Mouse (Mus musculus) limb, embryonic 13.5 days (tissue): Measurements from ENCODE around the gene Mfsd11. TPM values are rescaled to one million over a fixed set of nuclear protein-coding genes. Genes with fewer than 3 reads are reported as not detected.
"Not testable (repeated sequence)": the region's sequence is repeated elsewhere in the genome, so short reads cannot be mapped to it uniquely, and the experiment has no call there.

Experiments used
- ATAC-seq: fragments of 200-750 bp; cut with Nextera tagmentation; 2 replicates; pipeline ENCODE4 v1.8.0; 2017; ENCODE audit warnings: low read depth, moderate number of reproducible peaks, moderate TSS enrichment; ENCODE audit not compliant: low FRiP score
- H3K27ac ChIP-seq: fragments of 300-500 bp; sonication (generic); 2 replicates; pipeline ENCODE4 v1.5.1; 2015; ENCODE audit warnings: inconsistent platforms, mild to moderate bottlenecking, moderate library complexity
- H3K27me3 ChIP-seq: fragments of 300-500 bp; sonication (generic); 2 replicates; pipeline ENCODE4 v1.6.1; 2015; ENCODE audit warnings: mild to moderate bottlenecking, inconsistent platforms
- H3K36me3 ChIP-seq: fragments of 300-500 bp; sonication (generic); 2 replicates; pipeline ENCODE4 v1.6.1; 2015; ENCODE audit warnings: inconsistent platforms, mild to moderate bottlenecking, moderate library complexity
- H3K4me1 ChIP-seq: fragments of 300-500 bp; sonication (generic); 2 replicates; pipeline ENCODE4 v1.6.1; 2015; ENCODE audit warnings: inconsistent platforms
- H3K4me2 ChIP-seq: fragments of 300-500 bp; sonication (generic); replicated peaks from 2 replicates; pipeline ENCODE4 v1.6.1; 2015; ENCODE audit warnings: inconsistent platforms, mild to moderate bottlenecking, moderate library complexity
- H3K4me3 ChIP-seq: fragments of 300-500 bp; sonication (generic); 2 replicates; pipeline ENCODE4 v1.5.1; 2015; ENCODE audit warnings: moderate library complexity, mild to moderate bottlenecking, inconsistent platforms
- H3K9ac ChIP-seq: fragments of 300-500 bp; sonication (generic); 2 replicates; pipeline ENCODE4 v1.6.1; 2015; ENCODE audit warnings: mild to moderate bottlenecking, inconsistent platforms
- H3K9me3 ChIP-seq: fragments of 300-500 bp; sonication (generic); 2 replicates; pipeline ENCODE4 v1.6.1; 2016; ENCODE audit warnings: inconsistent platforms
- WGBS: fragments of 180-500 bp; shearing (Covaris S2); methylation state at CpG from one replicate; pipeline ENCODE4 v1.1.7; 2015; 5-methylcytosine and 5-hydroxymethylcytosine counted together
- polyA plus RNA-seq: library from polyadenylated mRNA; unstranded; fragments of >200 nt; fragmentation: Nextera tagmentation; extraction: Ambion mirVana; gene quantifications from 2 replicates; pipeline ENCODE4 v1.2.1, GENCODE M21; 2015

Mfsd11 gene
- polyA plus RNA-seq, 1 experiment from 2014 or later: 44.3 TPM

DNA sequence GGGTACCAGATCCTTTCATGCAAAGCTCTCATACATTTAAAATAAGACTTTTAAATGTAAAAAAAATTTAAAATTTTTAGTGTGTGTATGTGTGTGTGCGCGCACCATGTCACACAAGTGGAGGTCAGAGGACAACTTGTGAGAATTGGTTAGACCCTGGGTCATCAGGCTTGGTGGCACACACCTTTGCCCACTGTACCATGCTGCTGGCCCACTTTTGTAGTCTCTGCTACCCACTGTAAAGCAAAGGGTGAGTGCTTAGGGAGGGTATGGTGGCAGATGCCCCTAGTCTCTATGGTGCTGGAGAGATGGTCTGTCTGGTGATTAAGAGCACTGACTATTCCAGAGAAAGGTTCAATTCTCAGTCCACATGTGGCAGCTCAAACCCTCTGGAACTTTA lies 29.0 kb upstream of the Mfsd11 start:
- Histone ChIP-seq H3K27me3 (no peaks in the 10 kb centered on the region), H3K4me1 (peaks cover 40% of the 10 kb centered on the region), H3K36me3 (no peaks in the 10 kb centered on the region), H3K9me3 (no peaks in the 10 kb centered on the region), H3K9ac (no peak overlapping the region), H3K27ac (no peak overlapping the region), H3K4me2 (no peak overlapping the region), H3K4me3 (no peak overlapping the region)
- ATAC-seq: no peak
- 93% methylated on average over 2 of the region's 2 CpGs for WGBS

DNA sequence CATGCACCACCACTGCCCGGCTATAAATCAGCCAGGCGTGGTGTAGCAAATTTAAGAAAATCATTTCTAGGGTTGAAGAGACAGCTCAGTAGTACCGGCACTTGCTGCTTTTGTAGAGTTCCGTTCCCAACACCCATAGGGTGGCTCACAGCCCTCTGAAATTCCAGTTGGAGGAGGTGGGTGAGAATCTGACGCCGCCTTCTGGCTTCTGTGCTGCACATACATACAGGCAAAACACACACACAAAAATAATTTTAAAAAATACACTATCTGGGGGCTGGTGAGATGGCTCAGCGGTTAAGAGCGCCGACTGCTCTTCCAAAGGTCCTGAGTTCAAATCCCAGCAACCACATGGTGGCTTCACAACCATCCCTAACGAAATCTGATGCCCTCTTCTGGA lies 28.4 kb upstream of the Mfsd11 start:
- not testable (repeated sequence) for H3K4me2 ChIP-seq, H3K27ac ChIP-seq, H3K27me3 ChIP-seq, H3K9me3 ChIP-seq, ATAC-seq, H3K4me3 ChIP-seq, H3K36me3 ChIP-seq, H3K9ac ChIP-seq
- peaks cover 39% of the 10 kb centered on the region for H3K4me1 ChIP-seq
- 96% methylated on average over 10 of the region's 10 CpGs for WGBS

DNA sequence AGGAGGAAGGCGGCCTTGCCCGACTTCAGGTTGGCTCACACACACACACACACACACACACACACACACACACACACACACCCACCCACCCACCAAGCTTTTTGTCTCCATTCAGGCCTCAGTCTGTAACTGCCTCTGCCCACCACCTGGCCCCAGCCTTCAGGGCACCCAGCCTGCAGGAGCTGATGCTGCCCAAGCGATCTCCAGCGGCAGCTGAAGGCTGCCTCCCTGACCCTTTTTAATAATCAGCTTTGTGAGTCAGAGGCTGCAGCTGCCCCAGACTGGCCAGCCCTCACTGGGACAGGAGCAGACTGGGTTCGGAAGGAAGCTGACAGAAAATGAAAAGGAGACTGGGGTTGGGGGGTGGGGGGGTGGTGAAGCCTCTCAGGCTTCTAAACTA lies 27.0 kb upstream of the Mfsd11 start:
- Histone ChIP-seq H3K4me2 (no peak overlapping the region), H3K36me3 (no peaks in the 10 kb centered on the region; the same call in 1 of the 2 replicates), H3K9ac (peak overlapping the region; percentile 31; the same call in 1 of the 2 replicates), H3K4me3 (no peak overlapping the region), H3K27me3 (no peaks in the 10 kb centered on the region), H3K27ac (no peak overlapping the region), H3K9me3 (no peaks in the 10 kb centered on the region), H3K4me1 (peaks cover 37% of the 10 kb centered on the region)
- 47% methylated on average over 5 of the region's 5 CpGs for WGBS
- ATAC-seq: no peak

DNA sequence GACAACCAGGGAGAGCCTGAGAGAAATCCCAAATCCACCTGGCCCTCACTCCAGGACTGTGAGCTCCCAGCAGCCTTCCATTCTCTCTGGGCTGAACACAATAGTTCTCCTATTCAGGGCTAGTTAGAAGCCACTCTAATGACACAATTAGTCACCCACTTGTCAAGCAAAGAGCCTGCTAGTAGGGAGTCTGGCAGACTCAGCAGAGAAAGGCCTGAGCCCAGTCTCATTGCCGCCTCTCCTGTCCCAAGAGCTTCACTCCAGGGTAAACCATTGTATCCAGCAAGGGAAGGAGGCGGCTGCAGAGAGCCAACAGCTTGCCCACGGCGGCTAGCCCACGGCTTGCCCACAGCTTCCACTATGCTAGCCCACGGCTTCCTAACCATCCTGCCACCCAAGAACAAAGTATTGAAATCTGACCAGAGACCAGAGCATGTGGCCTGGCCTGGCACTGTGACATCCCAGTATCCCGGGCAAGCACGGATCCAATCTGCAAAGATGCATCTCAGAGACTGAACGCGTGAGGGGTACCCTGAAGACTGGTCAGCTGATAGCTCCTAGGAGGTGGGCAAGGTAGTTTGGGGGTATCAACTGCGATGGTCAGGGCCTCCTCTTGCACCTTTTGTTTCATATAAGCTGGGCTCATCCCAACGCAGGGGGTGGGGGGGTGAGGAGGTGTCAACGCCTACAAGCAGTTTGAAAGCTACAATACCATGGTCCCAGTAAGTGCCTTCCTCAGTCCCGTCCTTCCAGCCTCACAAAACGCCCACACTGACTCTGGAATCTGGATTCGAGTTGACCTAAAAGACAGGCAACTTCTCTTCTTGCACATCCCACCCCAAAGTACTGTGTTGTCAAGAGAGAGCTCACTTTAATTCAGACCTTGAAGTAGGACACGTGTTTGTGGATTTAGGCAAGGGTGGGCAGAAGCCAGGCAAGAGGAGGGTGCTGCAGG lies 25.4 kb upstream of the Mfsd11 start:
- H3K4me3 ChIP-seq: peak overlapping the region; percentile 62
- peak overlapping the region; percentile 80 for H3K9ac ChIP-seq
- peaks cover 9% of the 10 kb centered on the region for H3K36me3 ChIP-seq
- H3K27ac ChIP-seq: no peak overlapping the region; the same call in 1 of the 2 replicates
- peak overlapping the region; percentile 73 for H3K4me2 ChIP-seq
- no peaks in the 10 kb centered on the region for H3K9me3 ChIP-seq
- 43% methylated on average over 17 of the region's 17 CpGs for WGBS
- no peaks in the 10 kb centered on the region for H3K27me3 ChIP-seq
- no peak for ATAC-seq
- peaks cover 37% of the 10 kb centered on the region for H3K4me1 ChIP-seq

DNA sequence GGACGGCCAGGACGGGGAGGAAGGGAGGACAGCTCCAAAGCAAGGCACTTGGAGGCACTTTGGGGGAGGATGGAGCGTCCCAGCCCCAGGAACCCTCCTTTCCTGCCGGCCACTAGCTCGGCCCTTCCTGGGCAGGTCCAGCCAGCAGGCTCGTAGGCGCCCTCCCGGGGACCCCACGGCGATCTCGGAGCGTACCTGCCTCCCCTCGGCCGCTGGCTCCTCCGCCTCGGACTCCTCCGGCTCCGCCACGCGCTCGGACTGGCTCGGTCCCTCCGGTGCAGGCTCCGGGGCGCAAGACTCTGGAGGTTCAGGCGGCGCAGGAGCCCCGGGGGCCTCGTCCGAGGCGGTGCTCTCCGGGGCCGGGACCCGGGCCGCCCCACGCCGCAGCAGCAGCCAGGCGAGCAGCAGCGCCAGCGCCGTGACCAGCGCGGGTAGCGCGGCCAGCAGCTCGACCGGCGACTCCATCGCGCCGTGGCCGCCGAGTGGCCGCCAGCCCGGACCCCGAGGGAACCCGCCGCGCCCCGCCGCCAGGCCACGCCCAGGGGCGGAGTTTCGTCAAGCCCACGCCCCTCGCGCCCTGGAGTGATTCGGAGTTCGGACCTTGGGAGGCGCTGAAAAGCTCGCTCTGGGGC lies 24.6 kb upstream of the Mfsd11 start, which contains the start of gene Mxra7:
TSS of gene Mxra7 (minus strand) at position 513 of the 632 bp plus-strand sequence.
- under 1% methylated on average over 66 of the region's 71 CpGs for WGBS
- H3K4me1 ChIP-seq: peaks cover 42% of the 10 kb centered on the region
- peak; percentile 58; the same call in 1 of the 2 replicates for ATAC-seq

DNA sequence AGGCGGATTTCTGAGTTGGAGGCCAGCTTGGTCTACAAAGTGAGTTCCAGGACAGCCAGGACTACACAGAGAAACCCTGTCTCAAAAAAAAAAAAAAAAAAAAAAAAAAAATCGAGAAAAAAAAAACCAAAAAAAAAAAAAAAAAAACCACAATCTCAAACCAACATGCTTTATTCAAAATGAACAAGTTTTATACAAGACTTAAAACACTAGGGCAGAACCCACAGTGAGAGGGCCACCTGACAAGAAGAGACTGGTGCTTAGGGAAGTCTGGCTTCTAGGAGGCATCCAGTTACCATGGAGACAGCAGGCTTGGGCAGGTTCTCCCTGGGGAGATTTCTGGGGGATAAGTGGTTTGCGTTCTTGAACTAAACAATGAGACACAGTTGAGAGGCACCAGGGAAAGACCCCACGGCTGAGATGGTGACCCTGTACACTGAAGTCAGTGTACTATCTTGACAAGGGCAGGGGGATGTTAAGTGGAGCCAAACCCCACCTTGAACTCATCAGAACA lies 20.0 kb upstream of the Mfsd11 start:
- H3K4me2 ChIP-seq: no peak overlapping the region
- ATAC-seq: no peak
- H3K36me3 ChIP-seq: peaks cover 58% of the 10 kb centered on the region
- no peak overlapping the region for H3K9ac ChIP-seq
- H3K27ac ChIP-seq: no peak overlapping the region
- H3K4me3 ChIP-seq: no peak overlapping the region
- 37% methylated on average over 4 of the region's 4 CpGs for WGBS
- no peaks in the 10 kb centered on the region for H3K27me3 ChIP-seq
- peaks cover 27% of the 10 kb centered on the region for H3K4me1 ChIP-seq
- no peaks in the 10 kb centered on the region for H3K9me3 ChIP-seq

More for the DNA sequence above, 24.6 kb upstream of the Mfsd11 start, which contains the start of gene Mxra7:
- H3K27me3 ChIP-seq: no peaks in the 10 kb centered on the region
- H3K36me3 ChIP-seq: peaks cover 12% of the 10 kb centered on the region
- peak within 1 kb of the TSS; percentile 73 for H3K4me2 ChIP-seq
- peak within 1 kb of the TSS; percentile 80 for H3K9ac ChIP-seq
- peak within 1 kb of the TSS; percentile 62 for H3K4me3 ChIP-seq
- H3K9me3 ChIP-seq: no peaks in the 10 kb centered on the region
- H3K27ac ChIP-seq: peak within 1 kb of the TSS; percentile 35; the same call in 1 of the 2 replicates

DNA sequence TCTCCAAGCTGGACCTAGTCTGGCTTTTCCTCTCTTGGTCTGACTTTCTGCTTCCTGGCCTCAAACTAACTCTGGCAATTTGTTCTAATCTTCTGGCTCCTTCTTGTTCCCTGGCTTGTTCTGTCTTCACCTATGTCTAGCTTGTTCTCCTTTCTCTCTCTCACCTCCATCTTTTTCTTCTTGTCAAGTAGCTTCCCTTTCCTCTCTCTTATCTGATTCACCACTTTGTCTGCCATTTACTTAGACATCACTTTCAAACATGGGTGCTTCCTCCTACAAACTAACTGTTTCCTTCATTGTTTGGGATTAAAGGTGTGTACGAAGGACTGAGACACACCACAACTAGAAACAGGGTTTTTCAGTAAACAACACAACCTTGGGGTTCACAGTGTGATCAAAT lies 17.3 kb upstream of the Mfsd11 start:
- Histone ChIP-seq H3K9me3 (no peaks in the 10 kb centered on the region), H3K4me2 (no peak overlapping the region), H3K9ac (no peak overlapping the region), H3K4me3 (no peak overlapping the region), H3K4me1 (peaks cover 16% of the 10 kb centered on the region), H3K27ac (no peak overlapping the region), H3K27me3 (no peaks in the 10 kb centered on the region), H3K36me3 (peaks cover 85% of the 10 kb centered on the region)
- 94% methylated on average over 1 of the region's 1 CpGs for WGBS
- no peak for ATAC-seq

DNA sequence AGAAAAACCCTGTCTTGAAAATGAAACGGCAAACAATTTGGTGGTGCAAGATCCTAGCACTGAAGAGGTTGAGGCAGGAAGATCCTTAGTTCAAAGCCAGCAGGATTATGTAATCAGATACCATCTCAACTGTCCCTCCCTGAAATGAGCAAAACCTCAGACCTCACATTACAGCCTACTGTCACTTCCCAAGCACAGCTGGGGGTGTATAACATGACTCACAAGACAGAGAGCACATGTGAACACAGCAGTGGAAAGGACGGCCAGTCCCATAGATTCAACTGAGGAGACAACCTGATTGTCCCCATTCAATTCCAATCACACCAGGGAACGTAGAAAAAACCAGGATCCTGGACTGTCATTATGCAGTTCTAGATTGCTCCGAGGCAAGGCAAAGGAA lies 16.0 kb upstream of the Mfsd11 start:
- Histone ChIP-seq H3K4me3 (no peak overlapping the region), H3K4me1 (peaks cover 29% of the 10 kb centered on the region), H3K4me2 (no peak overlapping the region), H3K36me3 (peaks cover 94% of the 10 kb centered on the region), H3K9me3 (no peaks in the 10 kb centered on the region), H3K27ac (no peak overlapping the region), H3K27me3 (no peaks in the 10 kb centered on the region), H3K9ac (no peak overlapping the region)
- WGBS: 88% methylated on average over 4 of the region's 4 CpGs
- no peak for ATAC-seq

DNA sequence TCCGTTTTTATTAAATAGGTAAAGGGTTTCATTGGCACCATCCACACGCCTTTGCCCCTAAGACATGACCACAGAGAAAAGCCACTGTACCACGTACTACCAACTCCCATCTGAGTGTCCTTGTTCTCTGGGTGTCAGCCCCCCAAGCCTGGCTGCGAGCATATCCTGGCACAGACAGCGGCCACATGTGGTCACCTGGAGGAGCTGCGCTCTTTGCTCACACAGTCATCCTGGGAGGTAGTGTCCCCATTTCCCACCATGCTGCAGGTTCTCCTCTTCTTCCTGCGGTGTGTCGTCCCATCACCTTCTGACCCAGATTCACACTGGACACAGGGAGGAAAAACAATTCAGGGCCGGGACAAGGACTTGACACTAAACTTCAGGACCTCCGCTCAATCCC lies 14.8 kb upstream of the Mfsd11 start:
- Histone ChIP-seq H3K36me3 (peaks cover 88% of the 10 kb centered on the region), H3K27me3 (no peaks in the 10 kb centered on the region), H3K4me1 (peaks cover 33% of the 10 kb centered on the region), H3K27ac (no peak overlapping the region), H3K9ac (no peak overlapping the region), H3K9me3 (no peaks in the 10 kb centered on the region), H3K4me2 (no peak overlapping the region), H3K4me3 (no peak overlapping the region)
- ATAC-seq: no peak
- WGBS: 92% methylated on average over 10 of the region's 10 CpGs

DNA sequence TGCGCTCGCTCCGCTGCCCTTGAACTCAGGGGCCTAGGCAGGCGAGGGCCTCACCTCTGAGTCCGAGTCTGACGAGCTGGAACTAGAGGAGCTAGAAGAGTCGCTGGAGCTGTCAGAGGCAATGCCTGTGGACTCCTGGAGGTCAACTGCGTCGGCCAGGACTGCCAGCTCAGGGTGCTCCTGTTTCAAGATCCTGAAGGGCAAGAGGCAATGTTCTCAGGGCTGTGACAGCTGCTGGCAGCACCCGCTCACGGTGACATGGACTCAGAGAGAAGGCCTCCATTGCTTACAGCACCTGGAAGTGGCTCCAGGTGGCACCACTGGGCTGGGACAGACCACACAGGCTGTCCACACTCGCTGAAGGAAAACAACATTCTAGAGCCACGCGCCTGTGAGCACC lies 13.3 kb upstream of the Mfsd11 start:
- Histone ChIP-seq H3K9ac (no peak overlapping the region), H3K9me3 (no peaks in the 10 kb centered on the region), H3K27me3 (no peaks in the 10 kb centered on the region), H3K4me1 (peaks cover 29% of the 10 kb centered on the region), H3K36me3 (peaks cover 73% of the 10 kb centered on the region), H3K4me3 (no peak overlapping the region), H3K4me2 (no peak overlapping the region), H3K27ac (no peak overlapping the region)
- WGBS: 90% methylated on average over 14 of the region's 14 CpGs
- ATAC-seq: no peak

DNA sequence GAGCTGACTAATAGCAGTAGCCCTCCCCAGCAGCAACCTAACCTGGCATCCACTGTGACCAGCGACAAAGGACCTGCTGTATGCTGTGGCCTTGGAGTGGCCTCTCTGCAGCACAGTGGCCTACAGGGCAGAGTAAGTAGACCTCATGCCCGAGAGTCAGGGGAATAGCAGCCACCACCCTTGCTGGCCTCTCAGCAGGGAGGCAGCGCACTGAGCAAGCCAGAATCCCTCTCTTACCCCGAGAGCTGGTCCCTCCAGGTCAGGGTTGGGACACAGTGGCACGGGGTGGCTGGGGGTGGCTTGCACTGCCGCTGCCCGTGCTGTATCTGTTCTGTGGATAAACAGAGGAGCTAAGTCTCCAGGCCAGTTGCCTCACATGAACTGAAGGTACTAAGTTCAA lies 12.6 kb upstream of the Mfsd11 start:
- ATAC-seq: no peak
- WGBS: 78% methylated on average over 7 of the region's 7 CpGs
- no peak overlapping the region; the same call in 1 of the 2 replicates for H3K4me3 ChIP-seq
- H3K9ac ChIP-seq: peak overlapping the region; percentile 13; the same call in 1 of the 2 replicates
- peaks cover 35% of the 10 kb centered on the region for H3K4me1 ChIP-seq
- H3K27ac ChIP-seq: no peak overlapping the region
- H3K4me2 ChIP-seq: peak overlapping the region; percentile 90
- no peaks in the 10 kb centered on the region for H3K27me3 ChIP-seq
- no peaks in the 10 kb centered on the region for H3K9me3 ChIP-seq
- peaks cover 66% of the 10 kb centered on the region for H3K36me3 ChIP-seq

DNA sequence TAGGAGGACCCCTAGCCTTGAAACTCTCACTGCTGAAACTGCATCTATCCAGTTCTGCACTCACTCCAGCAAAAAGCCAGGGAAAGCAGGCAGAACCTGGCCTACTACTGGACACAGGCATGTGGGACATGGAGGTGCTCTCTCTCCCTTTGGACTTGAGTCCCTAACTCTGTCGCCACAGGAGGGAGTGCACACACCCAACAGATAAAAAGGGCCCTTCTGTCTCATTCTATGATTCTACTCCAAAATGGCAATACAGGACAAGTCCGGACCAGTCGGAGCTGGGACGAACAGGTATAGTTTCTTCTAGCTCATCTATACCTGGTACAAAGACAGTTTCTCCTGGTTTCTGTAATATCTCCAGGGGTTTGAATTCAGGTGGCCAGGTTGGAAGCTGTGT lies 11.5 kb upstream of the Mfsd11 start:
- Histone ChIP-seq H3K36me3 (peaks cover 55% of the 10 kb centered on the region), H3K27me3 (no peaks in the 10 kb centered on the region), H3K4me1 (peaks cover 39% of the 10 kb centered on the region), H3K27ac (no peak overlapping the region), H3K4me3 (peak overlapping the region; percentile 83), H3K9me3 (no peaks in the 10 kb centered on the region), H3K9ac (peak overlapping the region; percentile 90), H3K4me2 (peak overlapping the region; percentile 90)
- no peak for ATAC-seq
- 85% methylated on average over 4 of the region's 4 CpGs for WGBS
